Mouse (Mus musculus) cerebellum, adult (tissue): ENCODE results near the gene Mri1.

Experiments
- ATAC-seq: cut with Nextera tagmentation; 2 replicates; pipeline ENCODE4 v1.9.2; 2017; ENCODE audit warnings: mild to moderate bottlenecking, moderate library complexity, mixed read lengths; ENCODE audit not compliant: insufficient number of reproducible peaks, low FRiP score, low TSS enrichment

Mri1 gene

GRCm38 (mm10) chr8:84205073-84205472 is 52.1 kb downstream of the Mri1 start:
- ATAC-seq = no peak

GRCm38 (mm10) chr8:84203975-84204772 is 53.0 kb downstream of the Mri1 start:
- ATAC-seq = no peak

GRCm38 (mm10) chr8:84202938-84203917 is 53.9 kb downstream of the Mri1 start:
- ATAC-seq = no peak; the same call in 1 of the 2 replicates

GRCm38 (mm10) chr8:84202466-84202865 is 54.7 kb downstream of the Mri1 start:
- ATAC-seq = no peak

GRCm38 (mm10) chr8:84201545-84202245 is 55.4 kb downstream of the Mri1 start:
- no peak for ATAC-seq

- ATAC-seq = no peak
These were observed 56.2 kb downstream of the Mri1 start for GRCm38 (mm10) chr8:84200652-84201544.

GRCm38 (mm10) chr8:84200126-84200555 is 57.0 kb downstream of the Mri1 start:
- no peak for ATAC-seq
